Mouse (Mus musculus): ENCODE measurements at regions not wholly inside any gene's neighbourhood (a gene's known extent, or its start where the extent isn't known, plus 50 kb on each side); places are given as distances from the start of the nearest gene placed in this dataset.

- TF ChIP-seq EP300 (IDR thresholded peaks at IDR 0.05; ENCODE audit: low read depth) (peak; percentile 91), CTCF (IDR thresholded peaks at IDR 0.05; ENCODE audit: low read depth) (no peak)
Observed at GRCm38 (mm10) chr13:97698317-97698716, 62.1 kb downstream of the Gm10260 start.

All from liver, embryonic 14.5 days (tissue).